Mouse (Mus musculus): ENCODE measurements at regions not wholly inside any gene's neighbourhood (a gene's known extent, or its start where the extent isn't known, plus 50 kb on each side); places are given as distances from the start of the nearest gene placed in this dataset.

GRCm38 (mm10) chr1:128642212-128642611 lies 50.1 kb upstream of the Cxcr4 start:
- Histone ChIP-seq H3K4me1 (replicated peaks; ENCODE audit: insufficient read depth, low read length) (peaks cover 7% of the 10 kb centered on the region; the same call in 1 of the 2 replicates), H3K9me3 (replicated peaks; ENCODE audit: low read length) (no peaks in the 10 kb centered on the region), H3K4me2 (ENCODE audit: low read length) (no peak overlapping the region), H3K4me3 (replicated peaks; ENCODE audit: low read depth, low read length) (no peak overlapping the region), H3K27ac (no peak overlapping the region), H3K27me3 (ENCODE audit: insufficient read depth, low read length) (no peaks in the 10 kb centered on the region), H3K9ac (ENCODE audit: low read depth, low read length) (no peak overlapping the region), H3K36me3 (ENCODE audit: insufficient read depth, low read length) (no peaks in the 10 kb centered on the region)
- no peak for TF ChIP-seq CTCF (IDR thresholded peaks at IDR 0.05; ENCODE audit: low read depth)
- ATAC-seq (replicated peaks; ENCODE audit: low FRiP score, low read depth) (no peak), DNase-seq (ENCODE audit: low spot score) (no peak)
- WGBS, result 87% methylated on average over 2 of the region's 2 CpGs
